Mouse (Mus musculus) E14TG2a.4 (cell line): Measurements from ENCODE around the gene Clec2g.

ENCODE experiments used
- CTCF ChIP-seq: conservative IDR thresholded peaks from 2 replicates; pipeline ENCODE4 v1.5.1; 2014; ENCODE audit warnings: low read length
- NANOG ChIP-seq: IDR thresholded peaks from 2 replicates; pipeline ENCODE4 v1.6.1; 2014; ENCODE audit warnings: borderline replicate concordance, low read length, mixed read lengths
- POU5F1 ChIP-seq: IDR thresholded peaks from 2 replicates; pipeline ENCODE4 v1.6.1; 2014; ENCODE audit warnings: low read length, borderline replicate concordance

DNA sequence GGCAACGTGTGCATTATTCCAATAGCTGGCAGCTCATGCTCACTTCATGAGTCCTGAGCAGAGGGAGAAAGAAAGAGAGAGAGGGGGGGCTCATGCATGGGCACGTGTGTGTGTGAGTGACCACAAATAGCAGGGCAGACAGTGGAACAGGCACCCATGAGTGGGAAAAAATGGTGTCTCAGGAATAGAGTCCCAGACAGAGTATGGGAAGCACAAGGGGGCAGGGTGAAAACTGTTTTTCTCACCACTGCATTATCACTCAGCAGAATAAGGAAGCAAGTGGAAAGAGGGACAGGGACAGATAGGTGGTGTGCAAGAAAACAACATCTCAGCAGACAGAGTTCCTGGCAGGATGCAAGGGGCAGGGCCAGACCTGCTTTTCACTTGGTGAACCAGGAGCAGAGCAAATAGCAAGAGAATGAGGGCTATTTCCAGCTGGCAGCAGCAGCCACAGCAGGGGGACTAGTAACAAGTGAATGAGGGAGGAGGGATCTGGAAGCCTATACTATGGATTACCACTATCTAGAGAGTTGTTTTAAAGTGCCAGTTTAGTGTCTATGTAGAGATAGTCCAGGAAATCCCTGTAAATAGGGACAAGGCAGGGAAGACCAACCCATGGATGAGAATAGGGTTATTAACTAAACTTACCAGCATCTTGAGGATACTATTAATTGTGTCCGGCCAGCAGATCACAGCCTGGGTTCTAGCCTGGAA lies 62.0 kb downstream of the Clec2g start:
- TF ChIP-seq CTCF, result no peak
- TF ChIP-seq POU5F1, result no peak
- TF ChIP-seq NANOG, result no peak
